Mouse (Mus musculus) limb, embryonic 15.5 days (tissue): ENCODE data around the gene Fhad1. TPM values are rescaled to one million over a fixed set of nuclear protein-coding genes. Genes with fewer than 3 reads are reported as not detected.

Experiments used
- ATAC-seq: fragments of 200-750 bp; cut with Nextera tagmentation; 2 replicates; pipeline ENCODE4 v1.8.0; 2017; ENCODE audit warnings: low read depth, moderate TSS enrichment; ENCODE audit not compliant: insufficient number of reproducible peaks, low FRiP score, low TSS enrichment
- H3K27ac ChIP-seq: fragments of 300-500 bp; sonication (generic); 2 replicates; pipeline ENCODE4 v1.5.1; 2015; ENCODE audit warnings: moderate library complexity, mild to moderate bottlenecking, inconsistent platforms
- H3K27me3 ChIP-seq: fragments of 300-500 bp; sonication (generic); 2 replicates; pipeline ENCODE4 v1.6.1; 2015; ENCODE audit warnings: inconsistent platforms
- H3K36me3 ChIP-seq: fragments of 300-500 bp; sonication (generic); 2 replicates; pipeline ENCODE4 v1.6.1; 2015; ENCODE audit warnings: inconsistent platforms
- H3K4me1 ChIP-seq: fragments of 300-500 bp; sonication (generic); 2 replicates; pipeline ENCODE4 v1.6.1; 2015; ENCODE audit warnings: inconsistent platforms
- H3K4me2 ChIP-seq: fragments of 300-500 bp; sonication (generic); 2 replicates; pipeline ENCODE4 v1.6.1; 2015; ENCODE audit warnings: mild to moderate bottlenecking, inconsistent platforms
- H3K4me3 ChIP-seq: fragments of 300-500 bp; sonication (generic); 2 replicates; pipeline ENCODE4 v1.5.1; 2015; ENCODE audit warnings: mild to moderate bottlenecking, inconsistent platforms
- H3K9ac ChIP-seq: fragments of 300-500 bp; sonication (generic); 2 replicates; pipeline ENCODE4 v1.6.1; 2015; ENCODE audit warnings: inconsistent platforms
- H3K9me3 ChIP-seq: fragments of 300-500 bp; sonication (generic); 2 replicates; pipeline ENCODE4 v1.6.1; 2016; ENCODE audit warnings: inconsistent platforms
- WGBS: fragments of 180-500 bp; shearing (Covaris S2); methylation state at CpG from one replicate; pipeline ENCODE4 v1.1.7; 2015; 5-methylcytosine and 5-hydroxymethylcytosine counted together
- polyA plus RNA-seq: library from polyadenylated mRNA; unstranded; fragments of >200 nt; fragmentation: Nextera tagmentation; extraction: Ambion mirVana; gene quantifications from 2 replicates; pipeline ENCODE4 v1.2.1, GENCODE M21; 2015

The Fhad1 gene
- polyA plus RNA-seq, 1 experiment from 2014 or later: 3.9 TPM

- ATAC-seq: no peak
- Histone ChIP-seq H3K4me3 (no peak overlapping the region), H3K27ac (no peak overlapping the region), H3K27me3 (no peaks in the 10 kb centered on the region), H3K36me3 (no peaks in the 10 kb centered on the region), H3K9ac (no peak overlapping the region), H3K4me2 (no peak overlapping the region), H3K9me3 (no peaks in the 10 kb centered on the region), H3K4me1 (peaks cover 11% of the 10 kb centered on the region; the same call in 1 of the 2 replicates)
- 30% methylated on average over 7 of the region's 7 CpGs for WGBS
These were observed 100.8 kb downstream of the Fhad1 start for GRCm38 (mm10) chr4:141914040-141914439.

- Histone ChIP-seq H3K4me1 (peaks cover 11% of the 10 kb centered on the region; the same call in 1 of the 2 replicates), H3K27ac (no peak overlapping the region), H3K4me2 (no peak overlapping the region), H3K27me3 (no peaks in the 10 kb centered on the region), H3K4me3 (no peak overlapping the region), H3K9ac (no peak overlapping the region), H3K36me3 (no peaks in the 10 kb centered on the region), H3K9me3 (no peaks in the 10 kb centered on the region)
- ATAC-seq: no peak
- WGBS: 70% methylated on average over 13 of the region's 13 CpGs
These were observed 101.5 kb downstream of the Fhad1 start for GRCm38 (mm10) chr4:141913201-141913993.

- WGBS: 75% methylated on average over 9 of the region's 9 CpGs
- no peak overlapping the region for H3K27ac ChIP-seq
- H3K9me3 ChIP-seq: no peaks in the 10 kb centered on the region
- ATAC-seq: no peak
- H3K4me1 ChIP-seq: peaks cover 21% of the 10 kb centered on the region
- no peaks in the 10 kb centered on the region for H3K36me3 ChIP-seq
- H3K4me3 ChIP-seq: no peak overlapping the region
- no peaks in the 10 kb centered on the region for H3K27me3 ChIP-seq
- H3K9ac ChIP-seq: no peak overlapping the region
- H3K4me2 ChIP-seq: no peak overlapping the region
These were observed 110.2 kb downstream of the Fhad1 start for GRCm38 (mm10) chr4:141904710-141905109.

- H3K9me3 ChIP-seq: no peaks in the 10 kb centered on the region
- H3K4me2 ChIP-seq: no peak overlapping the region
- WGBS: 80% methylated on average over 8 of the region's 8 CpGs
- no peak for ATAC-seq
- peaks cover 30% of the 10 kb centered on the region for H3K4me1 ChIP-seq
- H3K4me3 ChIP-seq: no peak overlapping the region
- no peaks in the 10 kb centered on the region for H3K27me3 ChIP-seq
- no peaks in the 10 kb centered on the region for H3K36me3 ChIP-seq
- no peak overlapping the region for H3K9ac ChIP-seq
- H3K27ac ChIP-seq: no peak overlapping the region
These were observed 112.4 kb downstream of the Fhad1 start for GRCm38 (mm10) chr4:141902479-141902858.

GRCm38 (mm10) chr4:141901711-141902478 lies 113.0 kb downstream of the Fhad1 start:
- Histone ChIP-seq H3K27me3 (no peaks in the 10 kb centered on the region), H3K4me3 (no peak overlapping the region), H3K4me2 (no peak overlapping the region), H3K9me3 (no peaks in the 10 kb centered on the region), H3K36me3 (no peaks in the 10 kb centered on the region), H3K4me1 (peaks cover 35% of the 10 kb centered on the region), H3K27ac (0 out of 2 replicates have a peak overlapping the region, but pooled peaks have one; percentile 33), H3K9ac (no peak overlapping the region)
- WGBS: 58% methylated on average over 17 of the region's 17 CpGs
- ATAC-seq: no peak

GRCm38 (mm10) chr4:141900421-141900820 lies 114.5 kb downstream of the Fhad1 start:
- H3K36me3 ChIP-seq: no peaks in the 10 kb centered on the region
- H3K9me3 ChIP-seq: no peaks in the 10 kb centered on the region
- WGBS: 64% methylated on average over 11 of the region's 11 CpGs
- no peak for ATAC-seq
- no peak overlapping the region for H3K9ac ChIP-seq
- H3K4me2 ChIP-seq: no peak overlapping the region
- peak overlapping the region; percentile 71; the same call in 1 of the 2 replicates for H3K27ac ChIP-seq
- H3K4me3 ChIP-seq: no peak overlapping the region
- no peaks in the 10 kb centered on the region for H3K27me3 ChIP-seq
- peaks cover 39% of the 10 kb centered on the region for H3K4me1 ChIP-seq

- no peaks in the 10 kb centered on the region for H3K36me3 ChIP-seq
- no peaks in the 10 kb centered on the region for H3K27me3 ChIP-seq
- H3K9ac ChIP-seq: no peak overlapping the region
- H3K4me2 ChIP-seq: no peak overlapping the region
- no peak overlapping the region for H3K4me3 ChIP-seq
- peaks cover 39% of the 10 kb centered on the region for H3K4me1 ChIP-seq
- ATAC-seq: no peak
- WGBS: 7% methylated on average over 8 of the region's 8 CpGs
- no peaks in the 10 kb centered on the region for H3K9me3 ChIP-seq
- peak overlapping the region; percentile 71 for H3K27ac ChIP-seq
These were observed 114.9 kb downstream of the Fhad1 start for GRCm38 (mm10) chr4:141899936-141900335.

- Histone ChIP-seq H3K27me3 (no peaks in the 10 kb centered on the region), H3K36me3 (no peaks in the 10 kb centered on the region), H3K9me3 (no peaks in the 10 kb centered on the region), H3K9ac (no peak overlapping the region), H3K4me1 (peaks cover 39% of the 10 kb centered on the region), H3K4me3 (no peak overlapping the region), H3K27ac (no peak overlapping the region), H3K4me2 (no peak overlapping the region)
- ATAC-seq: no peak
- WGBS: 78% methylated on average over 8 of the region's 8 CpGs
These were observed 116.0 kb downstream of the Fhad1 start for GRCm38 (mm10) chr4:141898905-141899304.

- 51% methylated on average over 3 of the region's 3 CpGs for WGBS
- peaks cover 37% of the 10 kb centered on the region for H3K4me1 ChIP-seq
- no peaks in the 10 kb centered on the region for H3K9me3 ChIP-seq
- no peak overlapping the region; the same call in 1 of the 2 replicates for H3K27ac ChIP-seq
- no peak overlapping the region for H3K9ac ChIP-seq
- peak; percentile 35; the same call in 1 of the 2 replicates for ATAC-seq
- no peak overlapping the region for H3K4me3 ChIP-seq
- no peaks in the 10 kb centered on the region for H3K27me3 ChIP-seq
- no peak overlapping the region for H3K4me2 ChIP-seq
- H3K36me3 ChIP-seq: no peaks in the 10 kb centered on the region
These were observed 117.0 kb downstream of the Fhad1 start for GRCm38 (mm10) chr4:141897838-141898237.

GRCm38 (mm10) chr4:141897225-141897624 lies 117.7 kb downstream of the Fhad1 start:
- Histone ChIP-seq H3K9ac (no peak overlapping the region), H3K9me3 (no peaks in the 10 kb centered on the region), H3K27me3 (no peaks in the 10 kb centered on the region), H3K27ac (0 out of 2 replicates have a peak overlapping the region, but pooled peaks have one; percentile 38), H3K4me2 (no peak overlapping the region), H3K4me1 (peaks cover 34% of the 10 kb centered on the region), H3K4me3 (no peak overlapping the region), H3K36me3 (no peaks in the 10 kb centered on the region)
- ATAC-seq: no peak
- 62% methylated on average over 6 of the region's 6 CpGs for WGBS

GRCm38 (mm10) chr4:141895772-141896171 lies 119.1 kb downstream of the Fhad1 start:
- Histone ChIP-seq H3K9ac (no peak overlapping the region), H3K4me2 (no peak overlapping the region), H3K9me3 (no peaks in the 10 kb centered on the region), H3K27ac (no peak overlapping the region), H3K4me3 (no peak overlapping the region), H3K27me3 (no peaks in the 10 kb centered on the region), H3K36me3 (no peaks in the 10 kb centered on the region), H3K4me1 (peaks cover 26% of the 10 kb centered on the region)
- ATAC-seq: no peak
- 39% methylated on average over 12 of the region's 12 CpGs for WGBS
